Mouse (Mus musculus): ENCODE results near the gene Kit. TPM values are rescaled to one million over a fixed set of nuclear protein-coding genes. Genes with fewer than 3 reads are reported as not detected.

Kit gene
- polyA plus RNA-seq, 1 experiment = 26.1 TPM

GRCm38 (mm10) chr5:75581926-75582325, 7.2 kb downstream of the Kit start:
- Histone ChIP-seq H3K4me3 (ENCODE audit: insufficient read depth, low read length) (no peak overlapping the region), H3K4me1 (ENCODE audit: control insufficient read depth, insufficient read depth, low read length) (no peaks in the 10 kb centered on the region), H3K27ac (ENCODE audit: insufficient read depth, low read length) (no peak overlapping the region)
- no peak for TF ChIP-seq CTCF (IDR thresholded peaks at IDR 0.05; ENCODE audit: extremely low read depth, insufficient read depth, low read length)
- no peak for TF ChIP-seq POLR2A (IDR thresholded peaks at IDR 0.05; ENCODE audit: extremely low read depth, insufficient read depth, low read length)

- Histone ChIP-seq H3K4me3 (ENCODE audit: insufficient read depth, low read length) (no peak overlapping the region), H3K4me1 (ENCODE audit: control insufficient read depth, insufficient read depth, low read length) (no peaks in the 10 kb centered on the region)
- TF ChIP-seq CTCF (IDR thresholded peaks at IDR 0.05; ENCODE audit: extremely low read depth, insufficient read depth, low read length) (no peak), POLR2A (IDR thresholded peaks at IDR 0.05; ENCODE audit: extremely low read depth, insufficient read depth, low read length) (no peak)
Observed at GRCm38 (mm10) chr5:75587781-75588180, 13.1 kb downstream of the Kit start.

GRCm38 (mm10) chr5:75589552-75590346, 15.0 kb downstream of the Kit start:
- Histone ChIP-seq H3K27ac (ENCODE audit: insufficient read depth, low read length) (no peak overlapping the region), H3K4me1 (ENCODE audit: control insufficient read depth, insufficient read depth, low read length) (no peaks in the 10 kb centered on the region)
- TF ChIP-seq POLR2A (IDR thresholded peaks at IDR 0.05; ENCODE audit: extremely low read depth, insufficient read depth, low read length) (no peak), CTCF (IDR thresholded peaks at IDR 0.05; ENCODE audit: extremely low read depth, insufficient read depth, low read length) (no peak)

More at GRCm38 (mm10) chr5:75587781-75588180, 13.1 kb downstream of the Kit start:
- H3K27ac ChIP-seq (ENCODE audit: insufficient read depth, low read length) = no peak overlapping the region

GRCm38 (mm10) chr5:75590961-75591360, 16.2 kb downstream of the Kit start:
- Histone ChIP-seq H3K4me3 (ENCODE audit: insufficient read depth, low read length) (no peak overlapping the region), H3K4me1 (ENCODE audit: control insufficient read depth, insufficient read depth, low read length) (no peaks in the 10 kb centered on the region), H3K27ac (ENCODE audit: insufficient read depth, low read length) (no peak overlapping the region)
- TF ChIP-seq POLR2A (IDR thresholded peaks at IDR 0.05; ENCODE audit: extremely low read depth, insufficient read depth, low read length) (no peak), CTCF (IDR thresholded peaks at IDR 0.05; ENCODE audit: extremely low read depth, insufficient read depth, low read length) (no peak)

More at GRCm38 (mm10) chr5:75589552-75590346, 15.0 kb downstream of the Kit start:
- no peak overlapping the region for H3K4me3 ChIP-seq (ENCODE audit: insufficient read depth, low read length)

- no peak overlapping the region for H3K4me3 ChIP-seq (ENCODE audit: insufficient read depth, low read length)
- no peaks in the 10 kb centered on the region for H3K4me1 ChIP-seq (ENCODE audit: control insufficient read depth, insufficient read depth, low read length)
- TF ChIP-seq POLR2A (IDR thresholded peaks at IDR 0.05; ENCODE audit: extremely low read depth, insufficient read depth, low read length) = no peak
- TF ChIP-seq CTCF (IDR thresholded peaks at IDR 0.05; ENCODE audit: extremely low read depth, insufficient read depth, low read length) = no peak
- no peak overlapping the region for H3K27ac ChIP-seq (ENCODE audit: insufficient read depth, low read length)
Observed at GRCm38 (mm10) chr5:75591567-75591966, 16.9 kb downstream of the Kit start.

GRCm38 (mm10) chr5:75595319-75595718, 20.6 kb downstream of the Kit start:
- TF ChIP-seq CTCF (IDR thresholded peaks at IDR 0.05; ENCODE audit: extremely low read depth, insufficient read depth, low read length) (no peak), POLR2A (IDR thresholded peaks at IDR 0.05; ENCODE audit: extremely low read depth, insufficient read depth, low read length) (no peak)
- no peak overlapping the region for H3K4me3 ChIP-seq (ENCODE audit: insufficient read depth, low read length)
- no peak overlapping the region for H3K27ac ChIP-seq (ENCODE audit: insufficient read depth, low read length)
- H3K4me1 ChIP-seq (ENCODE audit: control insufficient read depth, insufficient read depth, low read length) = no peaks in the 10 kb centered on the region

- Histone ChIP-seq H3K27ac (ENCODE audit: insufficient read depth, low read length) (no peak overlapping the region), H3K4me1 (ENCODE audit: control insufficient read depth, insufficient read depth, low read length) (no peaks in the 10 kb centered on the region), H3K4me3 (ENCODE audit: insufficient read depth, low read length) (no peak overlapping the region)
- TF ChIP-seq CTCF (IDR thresholded peaks at IDR 0.05; ENCODE audit: extremely low read depth, insufficient read depth, low read length) = no peak
- no peak for TF ChIP-seq POLR2A (IDR thresholded peaks at IDR 0.05; ENCODE audit: extremely low read depth, insufficient read depth, low read length)
Observed at GRCm38 (mm10) chr5:75596211-75596610, 21.5 kb downstream of the Kit start.

GRCm38 (mm10) chr5:75597316-75597715, 22.6 kb downstream of the Kit start:
- no peaks in the 10 kb centered on the region for H3K4me1 ChIP-seq (ENCODE audit: control insufficient read depth, insufficient read depth, low read length)
- TF ChIP-seq POLR2A (IDR thresholded peaks at IDR 0.05; ENCODE audit: extremely low read depth, insufficient read depth, low read length) (no peak), CTCF (IDR thresholded peaks at IDR 0.05; ENCODE audit: extremely low read depth, insufficient read depth, low read length) (no peak)
- no peak overlapping the region for H3K27ac ChIP-seq (ENCODE audit: insufficient read depth, low read length)
- H3K4me3 ChIP-seq (ENCODE audit: insufficient read depth, low read length) = no peak overlapping the region

- Histone ChIP-seq H3K4me3 (ENCODE audit: insufficient read depth, low read length) (no peak overlapping the region), H3K27ac (ENCODE audit: insufficient read depth, low read length) (no peak overlapping the region), H3K4me1 (ENCODE audit: control insufficient read depth, insufficient read depth, low read length) (no peaks in the 10 kb centered on the region)
- TF ChIP-seq POLR2A (IDR thresholded peaks at IDR 0.05; ENCODE audit: extremely low read depth, insufficient read depth, low read length) = no peak
- no peak for TF ChIP-seq CTCF (IDR thresholded peaks at IDR 0.05; ENCODE audit: extremely low read depth, insufficient read depth, low read length)
Observed at GRCm38 (mm10) chr5:75598491-75598890, 23.8 kb downstream of the Kit start.

- no peak overlapping the region for H3K4me3 ChIP-seq (ENCODE audit: insufficient read depth, low read length)
- no peaks in the 10 kb centered on the region for H3K4me1 ChIP-seq (ENCODE audit: control insufficient read depth, insufficient read depth, low read length)
- TF ChIP-seq CTCF (IDR thresholded peaks at IDR 0.05; ENCODE audit: extremely low read depth, insufficient read depth, low read length) = no peak
- TF ChIP-seq POLR2A (IDR thresholded peaks at IDR 0.05; ENCODE audit: extremely low read depth, insufficient read depth, low read length) = no peak
- no peak overlapping the region for H3K27ac ChIP-seq (ENCODE audit: insufficient read depth, low read length)
Observed at GRCm38 (mm10) chr5:75599991-75600390, 25.3 kb downstream of the Kit start.

All from cortical plate, adult 2 months (tissue).